ENCODE assay signal across 13 mouse cellular contexts in genomic region chr8:126927058-126927457, GRCm38 (mm10). TPM values are rescaled to one million over a fixed set of nuclear protein-coding genes. Genes with fewer than 3 reads are reported as not detected.
A peak's percentile ranks its signal among the peaks of the same experiment; 100 is the strongest.
DNase-seq lines count a peak whose midpoint lies in the region; ATAC-seq and TF ChIP-seq lines count a peak whose summit lies in the region.
"Had no signal": no experiment of that assay in that cellular context is flagged by ENCODE, and none has a peak within 500 bp of the region (broad histone marks: within the 10 kb centered on the region; RNA-seq: fewer than 3 reads in every experiment).

No protein-coding gene starts in this region.

- no peaks in the 10 kb centered on the region for H3K4me1 ChIP-seq in heart, postnatal 0 days (ENCODE audit: control insufficient read depth, insufficient read depth)
- peaks cover 16% of the 10 kb centered on the region; the same call in 1 of the 2 replicates for H3K4me1 ChIP-seq in heart, embryonic 12.5 days (replicated peaks)
- H3K4me1 ChIP-seq in spleen, adult 2 months (ENCODE audit: control insufficient read depth, insufficient read depth, insufficient read length), result no peaks in the 10 kb centered on the region
- peaks cover 29% of the 10 kb centered on the region for H3K4me1 ChIP-seq in bone marrow macrophage, adult 2 months (ENCODE audit: control insufficient read depth, insufficient read depth, low read length)

- DNase-seq in heart, postnatal 0 days (ENCODE audit: low spot score), result no peak
- DNase-seq in spleen, adult 2 months (ENCODE audit: low read depth in 1 of 2, low spot score in 2 of 2), result no peak
- no peak for DNase-seq in spleen, postnatal 4 days (ENCODE audit: low spot score in 2 of 2)
- DNase-seq in frontal cortex, postnatal 25 days (ENCODE audit: low spot score in 2 of 2), result no peak
- DNase-seq: cerebellum, adult 11-12 months; lung, postnatal 14 days had no signal

- H3K4me3 ChIP-seq in heart, postnatal 0 days (ENCODE audit: low read depth, low read length), result no peak overlapping the region
- H3K4me3 ChIP-seq in heart, embryonic 12.5 days, result no peak overlapping the region
- no peak overlapping the region for H3K4me3 ChIP-seq in spleen, adult 2 months (ENCODE audit: extremely low read depth, insufficient read depth, insufficient read length)
- no peak overlapping the region for H3K4me3 ChIP-seq in bone marrow macrophage, adult 2 months (ENCODE audit: insufficient read depth, low read length)
- H3K4me3 ChIP-seq: heart, embryonic 15.5 days; intestine, embryonic 15.5 days; myocyte had no signal

- H3K36me3 ChIP-seq in heart, postnatal 0 days (replicated peaks; ENCODE audit: control insufficient read depth, insufficient read depth, low read length), result peaks cover 20% of the 10 kb centered on the region
- H3K36me3 ChIP-seq in heart, embryonic 12.5 days, result peaks cover 39% of the 10 kb centered on the region
- peaks cover 2% of the 10 kb centered on the region; the same call in 1 of the 2 replicates for H3K36me3 ChIP-seq in spleen, adult 2 months (ENCODE audit: control insufficient read depth, insufficient read depth, low read length)
- H3K36me3 ChIP-seq: heart, embryonic 15.5 days had no signal

- ATAC-seq in heart, postnatal 0 days (ENCODE audit: insufficient read depth, low read depth), result no peak
- ATAC-seq in heart, embryonic 12.5 days (ENCODE audit: insufficient number of reproducible peaks, low FRiP score), result no peak
- no peak for ATAC-seq in erythroblast, adult 5-6 weeks (replicated peaks; ENCODE audit: low FRiP score, poor library complexity, severe bottlenecking)
- ATAC-seq: forebrain, embryonic 14.5 days; intestine, embryonic 15.5 days had no signal

- TF ChIP-seq CTCF in heart, postnatal 0 days (IDR thresholded peaks at IDR 0.05; ENCODE audit: low read depth), result peak; percentile 34; the same call in 1 of the 2 replicates
- peak; percentile 15; the same call in 1 of the 2 replicates for TF ChIP-seq CTCF in spleen, adult 2 months (IDR thresholded peaks at IDR 0.05; ENCODE audit: extremely low read depth, insufficient read depth, insufficient read length, insufficient replicate concordance)
- peak; percentile 40; the same call in 1 of the 2 replicates for TF ChIP-seq CTCF in bone marrow macrophage, adult 2 months (IDR thresholded peaks at IDR 0.05; ENCODE audit: low read depth, low read length)

- 61% methylated on average over 1 of the region's 1 CpGs for WGBS in heart, postnatal 0 days
- WGBS in heart, embryonic 12.5 days, result 60% methylated on average over 1 of the region's 1 CpGs
- 48% methylated on average over 1 of the region's 1 CpGs for WGBS in spleen, adult 2 months

- no peak for TF ChIP-seq POLR2A in spleen, adult 2 months (IDR thresholded peaks at IDR 0.05; ENCODE audit: low read depth, low read length)
- no peak for TF ChIP-seq POLR2A in bone marrow macrophage, adult 2 months (IDR thresholded peaks at IDR 0.05; ENCODE audit: borderline replicate concordance, low read depth, low read length)

- no peak overlapping the region for H3K4me2 ChIP-seq in heart, postnatal 0 days (ENCODE audit: low read depth, low read length)
- H3K4me2 ChIP-seq in heart, embryonic 12.5 days, result no peak overlapping the region
- H3K4me2 ChIP-seq: heart, embryonic 15.5 days; intestine, embryonic 15.5 days had no signal

- TF ChIP-seq EP300 in heart, postnatal 0 days (IDR thresholded peaks at IDR 0.05; ENCODE audit: low read depth), result no peak

- no peak overlapping the region for H3K9ac ChIP-seq in heart, postnatal 0 days (replicated peaks; ENCODE audit: low read depth, low read length)
- H3K9ac ChIP-seq in heart, embryonic 12.5 days, result no peak overlapping the region
- H3K9ac ChIP-seq: heart, embryonic 15.5 days; intestine, embryonic 15.5 days had no signal

- no peaks in the 10 kb centered on the region for H3K9me3 ChIP-seq in heart, postnatal 0 days (replicated peaks; ENCODE audit: control insufficient read depth, low read length)
- H3K9me3 ChIP-seq in heart, embryonic 12.5 days (replicated peaks), result no peaks in the 10 kb centered on the region
- H3K9me3 ChIP-seq: intestine, embryonic 15.5 days had no signal

- no peaks in the 10 kb centered on the region for H3K27me3 ChIP-seq in heart, postnatal 0 days (ENCODE audit: control insufficient read depth, insufficient read depth, low read length)
- no peaks in the 10 kb centered on the region for H3K27me3 ChIP-seq in heart, embryonic 12.5 days (replicated peaks)
- H3K27me3 ChIP-seq in spleen, adult 2 months (ENCODE audit: control insufficient read depth, insufficient read depth, low read length), result no peaks in the 10 kb centered on the region
- H3K27me3 ChIP-seq: heart, embryonic 15.5 days; intestine, embryonic 15.5 days had no signal

- H3K27ac ChIP-seq in heart, postnatal 0 days (ENCODE audit: low read depth), result no peak overlapping the region
- H3K27ac ChIP-seq in heart, embryonic 12.5 days (ENCODE audit: poor library complexity, severe bottlenecking), result no peak overlapping the region
- no peak overlapping the region for H3K27ac ChIP-seq in spleen, adult 2 months (ENCODE audit: insufficient read depth, low read length)
- H3K27ac ChIP-seq in bone marrow macrophage, adult 2 months (ENCODE audit: insufficient read depth, low read depth, low read length), result no peak overlapping the region
- H3K27ac ChIP-seq: heart, embryonic 15.5 days; intestine, embryonic 15.5 days had no signal

RNA-seq across cellular contexts. Expression of gene Tomm20, which starts 18.6 kb away (rescaled TPM):
- total RNA-seq in heart, postnatal 0 days (2014; rRNA removed; ENCODE audit: low replicate concordance), result 52.6 and 65.3 TPM in 2 replicates
- polyA plus RNA-seq in heart, postnatal 0 days (2015; fragmentation: Nextera tagmentation; extraction: Ambion mirVana), result 203 and 213 TPM in 2 replicates
- polyA plus RNA-seq in heart, embryonic 12.5 days (2016; fragmentation: Nextera tagmentation; extraction: Ambion mirVana), result 211 TPM in 2 replicates
- polyA plus RNA-seq in spleen, adult 2 months (2012; rRNA removed), result 346 and 417 TPM in 2 replicates
- polyA plus RNA-seq in bone marrow macrophage, adult 2 months (2012; ENCODE audit: insufficient read depth, insufficient read length, missing spikeins), result 79.4 and 89.9 TPM in 2 replicates
- 14.4 and 15.8 TPM in 2 replicates for total RNA-seq in erythroblast, adult 5-6 weeks (2015; ENCODE audit: low replicate concordance)
- total RNA-seq in erythroblast, adult 5-6 weeks (2017; ENCODE audit: low replicate concordance), result 42.5 and 56.2 TPM in 2 replicates

RNA-seq across cellular contexts. Expression of gene Rbm34, which starts 43.8 kb away (rescaled TPM):
- total RNA-seq in heart, postnatal 0 days (2014; rRNA removed; ENCODE audit: low replicate concordance), result 1.3 and 3.9 TPM in 2 replicates
- polyA plus RNA-seq in heart, postnatal 0 days (2015; fragmentation: Nextera tagmentation; extraction: Ambion mirVana), result 8.0 and 8.8 TPM in 2 replicates
- 16.8 and 17.9 TPM in 2 replicates for polyA plus RNA-seq in heart, embryonic 12.5 days (2016; fragmentation: Nextera tagmentation; extraction: Ambion mirVana)
- 2.6 and 3.0 TPM in 2 replicates for polyA plus RNA-seq in spleen, adult 2 months (2012; rRNA removed)
- 19.7 and 20.9 TPM in 2 replicates for polyA plus RNA-seq in bone marrow macrophage, adult 2 months (2012; ENCODE audit: insufficient read depth, insufficient read length, missing spikeins)
- total RNA-seq in erythroblast, adult 5-6 weeks (2015; ENCODE audit: low replicate concordance), result 5.2 and 10.6 TPM in 2 replicates
- total RNA-seq in erythroblast, adult 5-6 weeks (2017; ENCODE audit: low replicate concordance), result 3.8 and 5.7 TPM in 2 replicates
